Mouse (Mus musculus) lung, adult 2 months (tissue): Measurements from ENCODE around the gene Plppr3.

Experiments used
- CTCF ChIP-seq: fragments of 200-500 bp; IDR thresholded peaks from 2 replicates; pipeline ENCODE4 v1.5.1; 2011; ENCODE audit warnings: mild to moderate bottlenecking, low read length, control low read depth; ENCODE audit not compliant: insufficient read depth
- POLR2A ChIP-seq: fragments of 200-500 bp; IDR thresholded peaks from 2 replicates; pipeline ENCODE4 v1.6.1; 2011; ENCODE audit warnings: low read depth, mild to moderate bottlenecking, control low read depth, low read length, borderline replicate concordance; ENCODE audit errors: extremely low read depth

GRCm38 (mm10) chr10:79856704-79857451 is 17.6 kb downstream of the Plppr3 start:
- no peak for TF ChIP-seq CTCF
- no peak for TF ChIP-seq POLR2A
